Mouse (Mus musculus) ES-E14 (cell line): ENCODE data around the gene Tmem185a. TPM values are rescaled to one million over a fixed set of nuclear protein-coding genes. Genes with fewer than 3 reads are reported as not detected.

ENCODE experiments used
- total RNA-seq: library from RNA; depleted of rRNA; stranded (reverse); fragments of 300-350 nt; gene quantifications from 2 replicates; pipeline ENCODE4 v1.2.3, GENCODE M21; 2012; rRNA removed

Tmem185a gene
- total RNA-seq, 1 experiment = 23.5 TPM

Other genes starting within 250 kb of the Tmem185a start
- 10.4 TPM in 2 replicates for gene Ids, start 112.1 kb downstream of the Tmem185a start, total RNA-seq
- 12.6 and 19.0 TPM in 2 replicates for gene 1110012L19Rik, start 91.3 kb downstream of the Tmem185a start, total RNA-seq